Mouse (Mus musculus) limb, embryonic 12.5 days (tissue): ENCODE measurements at regions not wholly inside any gene's neighbourhood (a gene's known extent, or its start where the extent isn't known, plus 50 kb on each side); places are given as distances from the start of the nearest gene placed in this dataset.
A peak's percentile ranks its signal among the peaks of the same experiment; 100 is the strongest.

Source experiments
- ATAC-seq: fragments of 200-750 bp; cut with Nextera tagmentation; 2 replicates; pipeline ENCODE4 v1.8.0; 2017; ENCODE audit warnings: low read depth, moderate TSS enrichment; ENCODE audit not compliant: insufficient number of reproducible peaks, insufficient read depth, low FRiP score, low TSS enrichment
- H3K27ac ChIP-seq: fragments of 300-500 bp; sonication (generic); 2 replicates; pipeline ENCODE4 v1.5.1; 2016; ENCODE audit warnings: mild to moderate bottlenecking, moderate library complexity
- H3K27me3 ChIP-seq: fragments of 300-500 bp; sonication (generic); 2 replicates; pipeline ENCODE4 v1.6.1; 2016; ENCODE audit warnings: mild to moderate bottlenecking, moderate library complexity
- H3K36me3 ChIP-seq: fragments of 300-500 bp; sonication (generic); 2 replicates; pipeline ENCODE4 v1.6.1; 2016; ENCODE audit warnings: mild to moderate bottlenecking, moderate library complexity
- H3K4me1 ChIP-seq: fragments of 300-500 bp; sonication (generic); replicated peaks from 2 replicates; pipeline ENCODE4 v1.6.1; 2016
- H3K4me2 ChIP-seq: fragments of 300-500 bp; sonication (generic); 2 replicates; pipeline ENCODE4 v1.6.1; 2016; ENCODE audit warnings: mild to moderate bottlenecking, moderate library complexity
- H3K4me3 ChIP-seq: fragments of 300-500 bp; sonication (generic); replicated peaks from 2 replicates; pipeline ENCODE4 v1.5.1; 2016; ENCODE audit warnings: mild to moderate bottlenecking
- H3K9ac ChIP-seq: fragments of 300-500 bp; sonication (generic); replicated peaks from 2 replicates; pipeline ENCODE4 v1.6.1; 2016; ENCODE audit warnings: mild to moderate bottlenecking, moderate library complexity
- H3K9me3 ChIP-seq: fragments of 300-500 bp; sonication (generic); 2 replicates; pipeline ENCODE4 v1.6.1; 2016; ENCODE audit warnings: mild to moderate bottlenecking, moderate library complexity
- whole genome bisulfite sequencing: fragments of 180-500 bp; shearing (Covaris S2); methylation state at CpG from one replicate; pipeline ENCODE4 v1.1.7; 2016; 5-methylcytosine and 5-hydroxymethylcytosine counted together

- H3K27me3 ChIP-seq: peaks cover 11% of the 10 kb centered on the region
- no peak for ATAC-seq
- H3K27ac ChIP-seq: no peak overlapping the region
- H3K4me2 ChIP-seq: no peak overlapping the region
- H3K4me3 ChIP-seq: no peak overlapping the region
- H3K4me1 ChIP-seq: peaks cover 8% of the 10 kb centered on the region
- WGBS: 69% methylated on average over 10 of the region's 10 CpGs
- H3K9me3 ChIP-seq: no peaks in the 10 kb centered on the region
- no peak overlapping the region for H3K9ac ChIP-seq
- H3K36me3 ChIP-seq: no peaks in the 10 kb centered on the region
Measured at GRCm38 (mm10) chr6:31632485-31632884, 68.7 kb upstream of the Podxl start.

- Histone ChIP-seq H3K27me3 (no peaks in the 10 kb centered on the region), H3K4me2 (no peak overlapping the region), H3K4me1 (no peaks in the 10 kb centered on the region), H3K9ac (no peak overlapping the region), H3K4me3 (no peak overlapping the region), H3K27ac (no peak overlapping the region), H3K36me3 (no peaks in the 10 kb centered on the region), H3K9me3 (no peaks in the 10 kb centered on the region)
- 30% methylated on average over 4 of the region's 4 CpGs for WGBS
- no peak for ATAC-seq
Measured at GRCm38 (mm10) chr6:31630009-31630408, 66.2 kb upstream of the Podxl start.

- Histone ChIP-seq H3K27ac (no peak overlapping the region), H3K36me3 (no peaks in the 10 kb centered on the region), H3K9ac (no peak overlapping the region), H3K9me3 (no peaks in the 10 kb centered on the region; the same call in 1 of the 2 replicates), H3K4me1 (no peaks in the 10 kb centered on the region), H3K4me2 (no peak overlapping the region), H3K27me3 (no peaks in the 10 kb centered on the region), H3K4me3 (no peak overlapping the region)
- ATAC-seq: no peak
- WGBS: 92% methylated on average over 3 of the region's 3 CpGs
Measured at GRCm38 (mm10) chr6:31627912-31628311, 64.1 kb upstream of the Podxl start.

GRCm38 (mm10) chr6:31625055-31625454 is 61.3 kb upstream of the Podxl start:
- Histone ChIP-seq H3K9ac (no peak overlapping the region), H3K9me3 (no peaks in the 10 kb centered on the region; the same call in 1 of the 2 replicates), H3K4me2 (no peak overlapping the region), H3K4me3 (no peak overlapping the region), H3K4me1 (no peaks in the 10 kb centered on the region), H3K36me3 (no peaks in the 10 kb centered on the region), H3K27me3 (no peaks in the 10 kb centered on the region), H3K27ac (no peak overlapping the region)
- ATAC-seq: no peak
- WGBS: 72% methylated on average over 2 of the region's 2 CpGs

- Histone ChIP-seq H3K9me3 (no peaks in the 10 kb centered on the region; the same call in 1 of the 2 replicates), H3K27ac (no peak overlapping the region), H3K4me1 (no peaks in the 10 kb centered on the region), H3K4me3 (no peak overlapping the region), H3K9ac (no peak overlapping the region), H3K4me2 (no peak overlapping the region), H3K36me3 (no peaks in the 10 kb centered on the region), H3K27me3 (no peaks in the 10 kb centered on the region)
- WGBS: 84% methylated on average over 10 of the region's 10 CpGs
- no peak for ATAC-seq
Measured at GRCm38 (mm10) chr6:31624374-31624773, 60.6 kb upstream of the Podxl start.

GRCm38 (mm10) chr6:31621023-31621422 is 57.2 kb upstream of the Podxl start:
- no peak overlapping the region for H3K4me3 ChIP-seq
- ATAC-seq: no peak
- WGBS: 76% methylated on average over 6 of the region's 6 CpGs
- no peaks in the 10 kb centered on the region for H3K36me3 ChIP-seq
- no peaks in the 10 kb centered on the region; the same call in 1 of the 2 replicates for H3K9me3 ChIP-seq
- H3K27ac ChIP-seq: no peak overlapping the region
- H3K4me1 ChIP-seq: no peaks in the 10 kb centered on the region
- H3K27me3 ChIP-seq: no peaks in the 10 kb centered on the region
- H3K4me2 ChIP-seq: no peak overlapping the region
- no peak overlapping the region for H3K9ac ChIP-seq

GRCm38 (mm10) chr6:31618852-31619251 is 55.1 kb upstream of the Podxl start:
- Histone ChIP-seq H3K9me3 (no peaks in the 10 kb centered on the region; the same call in 1 of the 2 replicates), H3K36me3 (no peaks in the 10 kb centered on the region), H3K4me1 (no peaks in the 10 kb centered on the region), H3K4me2 (no peak overlapping the region), H3K4me3 (no peak overlapping the region), H3K27me3 (peaks cover 4% of the 10 kb centered on the region; the same call in 1 of the 2 replicates), H3K9ac (no peak overlapping the region), H3K27ac (no peak overlapping the region)
- WGBS: 82% methylated on average over 2 of the region's 2 CpGs
- ATAC-seq: no peak

GRCm38 (mm10) chr6:31617341-31617740 is 53.6 kb upstream of the Podxl start:
- H3K4me2 ChIP-seq: no peak overlapping the region
- H3K27me3 ChIP-seq: peaks cover 4% of the 10 kb centered on the region; the same call in 1 of the 2 replicates
- H3K36me3 ChIP-seq: no peaks in the 10 kb centered on the region
- H3K27ac ChIP-seq: no peak overlapping the region
- H3K9ac ChIP-seq: no peak overlapping the region
- H3K9me3 ChIP-seq: no peaks in the 10 kb centered on the region
- no peak overlapping the region for H3K4me3 ChIP-seq
- H3K4me1 ChIP-seq: peaks cover 3% of the 10 kb centered on the region; the same call in 1 of the 2 replicates
- 78% methylated on average over 8 of the region's 8 CpGs for WGBS
- ATAC-seq: peak; percentile 47; the same call in 1 of the 2 replicates

GRCm38 (mm10) chr6:31615426-31615970 is 51.7 kb upstream of the Podxl start:
- 87% methylated on average over 4 of the region's 4 CpGs for WGBS
- Histone ChIP-seq H3K9ac (no peak overlapping the region), H3K4me3 (no peak overlapping the region), H3K9me3 (no peaks in the 10 kb centered on the region), H3K4me2 (no peak overlapping the region), H3K4me1 (peaks cover 3% of the 10 kb centered on the region; the same call in 1 of the 2 replicates), H3K36me3 (no peaks in the 10 kb centered on the region), H3K27me3 (peaks cover 4% of the 10 kb centered on the region; the same call in 1 of the 2 replicates), H3K27ac (no peak overlapping the region)
- ATAC-seq: no peak

- H3K9me3 ChIP-seq: no peaks in the 10 kb centered on the region
- no peaks in the 10 kb centered on the region for H3K36me3 ChIP-seq
- ATAC-seq: no peak
- no peak overlapping the region for H3K9ac ChIP-seq
- peaks cover 4% of the 10 kb centered on the region; the same call in 1 of the 2 replicates for H3K27me3 ChIP-seq
- no peak overlapping the region for H3K4me2 ChIP-seq
- 88% methylated on average over 4 of the region's 4 CpGs for WGBS
- no peak overlapping the region for H3K27ac ChIP-seq
- H3K4me3 ChIP-seq: no peak overlapping the region
- peaks cover 3% of the 10 kb centered on the region; the same call in 1 of the 2 replicates for H3K4me1 ChIP-seq
Measured at GRCm38 (mm10) chr6:31614563-31614962, 50.8 kb upstream of the Podxl start.

- H3K27ac ChIP-seq: no peak overlapping the region
- no peak overlapping the region for H3K4me3 ChIP-seq
- no peak overlapping the region for H3K4me2 ChIP-seq
- peaks cover 3% of the 10 kb centered on the region; the same call in 1 of the 2 replicates for H3K4me1 ChIP-seq
- no peaks in the 10 kb centered on the region for H3K9me3 ChIP-seq
- H3K9ac ChIP-seq: no peak overlapping the region
- WGBS: 56% methylated on average over 13 of the region's 13 CpGs
- no peak for ATAC-seq
- H3K27me3 ChIP-seq: peaks cover 4% of the 10 kb centered on the region; the same call in 1 of the 2 replicates
- H3K36me3 ChIP-seq: no peaks in the 10 kb centered on the region
Measured at GRCm38 (mm10) chr6:31613590-31614319, 50.0 kb upstream of the Podxl start.
